Mouse (Mus musculus) lung, adult 2 months (tissue): ENCODE measurements around the gene Becn1.

Source experiments
- CTCF ChIP-seq: fragments of 200-500 bp; IDR thresholded peaks from 2 replicates; pipeline ENCODE4 v1.5.1; 2011; ENCODE audit warnings: mild to moderate bottlenecking, low read length, control low read depth; ENCODE audit not compliant: insufficient read depth
- POLR2A ChIP-seq: fragments of 200-500 bp; IDR thresholded peaks from 2 replicates; pipeline ENCODE4 v1.6.1; 2011; ENCODE audit warnings: low read depth, mild to moderate bottlenecking, control low read depth, low read length, borderline replicate concordance; ENCODE audit errors: extremely low read depth

GRCm38 (mm10) chr11:101349216-101349615 is 47.1 kb upstream of the Becn1 start:
- TF ChIP-seq POLR2A (no peak), CTCF (no peak)
